Mouse (Mus musculus) Patski (cell line): ENCODE measurements at regions not wholly inside any gene's neighbourhood (a gene's known extent, or its start where the extent isn't known, plus 50 kb on each side); places are given as distances from the start of the nearest gene placed in this dataset.

Experiments used
- ATAC-seq: fragments of 100-300 bp; one replicate; pipeline ENCODE4 v1.8.0; 2021
- CTCF ChIA-PET: fragments of 350-600 bp; sonication (Branson Sonifier 250); formaldehyde crosslinking; loops from one replicate; lab custom pipeline; 2022; ENCODE audit warnings: inconsistent platforms; lab: Charles Lee
- POLR2A ChIA-PET: fragments of 350-600 bp; sonication (Branson Sonifier 250); formaldehyde crosslinking; loops from one replicate; lab custom pipeline; 2022; ENCODE audit warnings: antibody characterized with exemption, inconsistent platforms; lab: Charles Lee
- DNase-seq: peaks from one replicate; pipeline ENCODE4 v3.0.0-alpha.2; 2011; ENCODE audit warnings: low read depth, low spot score
- H3K27me3 ChIP-seq: fragments of 371-371 bp; one replicate; pipeline ENCODE4 v1.5.1; 2021
- CTCF ChIP-seq: fragments of 100-300 bp; IDR thresholded peaks from one replicate; pipeline ENCODE4 v1.5.1; 2021
- in situ Hi-C: fragments of 300-500 bp; cut with MboI; formaldehyde crosslinking; loops from 3 replicates; pipeline ENCODE4 v1.11.1; 2018; ENCODE audit warnings: low pct_unique_long_range_greater_than_20kb, mixed read lengths

- DNase-seq: no peak
- TF ChIP-seq CTCF: no peak
- H3K27me3 ChIP-seq: peaks cover 8% of the 10 kb centered on the region
- in situ Hi-C loops: no loop called here
- CTCF ChIA-PET: interaction anchor here (0.5 kb wide), 1 partner anchor 416 kb away, joined by 3 read pairs; no protein-coding TSS in a partner anchor
- POLR2A ChIA-PET: no interaction called here
- ATAC-seq: no peak
Observed at GRCm38 (mm10) chr10:87432306-87432705, 61.2 kb downstream of the Ascl1 start.

- in situ Hi-C loops: no loop called here
- no peak for ATAC-seq
- H3K27me3 ChIP-seq: peaks cover 5% of the 10 kb centered on the region
- no peak for DNase-seq
- POLR2A ChIA-PET: no interaction called here
- CTCF ChIA-PET: no interaction called here
- no peak for TF ChIP-seq CTCF
Observed at GRCm38 (mm10) chr10:87419940-87420385, 73.5 kb downstream of the Ascl1 start.

GRCm38 (mm10) chr10:87419245-87419939, 74.1 kb downstream of the Ascl1 start:
- ATAC-seq (no peak), DNase-seq (no peak)
- no peaks in the 10 kb centered on the region for H3K27me3 ChIP-seq
- CTCF ChIA-PET: no interaction called here
- POLR2A ChIA-PET: no interaction called here
- in situ Hi-C loops: no loop called here
- TF ChIP-seq CTCF: no peak

GRCm38 (mm10) chr10:87394296-87394921, 99.1 kb downstream of the Ascl1 start:
- DNase-seq (no peak), ATAC-seq (no peak)
- no peaks in the 10 kb centered on the region for H3K27me3 ChIP-seq
- in situ Hi-C loops: no loop called here
- POLR2A ChIA-PET: no interaction called here
- TF ChIP-seq CTCF: no peak
- CTCF ChIA-PET: no interaction called here

GRCm38 (mm10) chr10:87389148-87389547, 104.3 kb downstream of the Ascl1 start:
- ChIA-PET CTCF (no interaction called here), POLR2A (no interaction called here)
- in situ Hi-C loops: no loop called here
- no peak for ATAC-seq
- no peak for TF ChIP-seq CTCF
- no peak for DNase-seq
- H3K27me3 ChIP-seq: no peaks in the 10 kb centered on the region

- POLR2A ChIA-PET: no interaction called here
- TF ChIP-seq CTCF: no peak
- H3K27me3 ChIP-seq: no peaks in the 10 kb centered on the region
- ATAC-seq (no peak), DNase-seq (no peak)
- CTCF ChIA-PET: no interaction called here
- in situ Hi-C loops: no loop called here
Observed at GRCm38 (mm10) chr10:87385276-87385675, 108.2 kb downstream of the Ascl1 start.

- no peak for TF ChIP-seq CTCF
- ATAC-seq (no peak), DNase-seq (no peak)
- CTCF ChIA-PET: no interaction called here
- POLR2A ChIA-PET: interaction anchor here (0.8 kb wide), 1 partner anchor 179 kb away, joined by 3 read pairs; no protein-coding TSS in a partner anchor
- in situ Hi-C loops: no loop called here
- H3K27me3 ChIP-seq: no peaks in the 10 kb centered on the region
Observed at GRCm38 (mm10) chr10:87384606-87385206, 108.8 kb downstream of the Ascl1 start.

GRCm38 (mm10) chr10:87351400-87352172, 141.9 kb downstream of the Ascl1 start:
- POLR2A ChIA-PET: no interaction called here
- CTCF ChIA-PET: no interaction called here
- no peak for DNase-seq
- in situ Hi-C loops: no loop called here
- H3K27me3 ChIP-seq: peaks cover 8% of the 10 kb centered on the region
- TF ChIP-seq CTCF: no peak
- no peak for ATAC-seq

- DNase-seq (no peak), ATAC-seq (no peak)
- in situ Hi-C loops: no loop called here
- TF ChIP-seq CTCF: no peak
- ChIA-PET POLR2A (no interaction called here), CTCF (no interaction called here)
- H3K27me3 ChIP-seq: peaks cover 12% of the 10 kb centered on the region
Observed at GRCm38 (mm10) chr10:87351079-87351399, 142.4 kb downstream of the Ascl1 start.

- no peak for ATAC-seq
- POLR2A ChIA-PET: no interaction called here
- in situ Hi-C loops: no loop called here
Observed at GRCm38 (mm10) chr10:87335176-87335575, 158.3 kb downstream of the Ascl1 start.

More at GRCm38 (mm10) chr10:87335176-87335575, 158.3 kb downstream of the Ascl1 start:
- no peak for DNase-seq
- CTCF ChIA-PET: no interaction called here
- peaks cover 11% of the 10 kb centered on the region for H3K27me3 ChIP-seq
- no peak for TF ChIP-seq CTCF
